Mouse (Mus musculus) limb, embryonic 11.5 days (tissue): ENCODE results near the gene Rala. TPM values are rescaled to one million over a fixed set of nuclear protein-coding genes. Genes with fewer than 3 reads are reported as not detected.

Source experiments
- ATAC-seq: fragments of 200-750 bp; cut with Nextera tagmentation; 2 replicates; pipeline ENCODE4 v1.8.0; 2017; ENCODE audit warnings: low read depth; ENCODE audit not compliant: insufficient number of reproducible peaks, low FRiP score, low TSS enrichment
- DNase-seq: peaks from one replicate; pipeline ENCODE4 v3.0.0-alpha.2; 2015; ENCODE audit warnings: low spot score
- H3K27ac ChIP-seq: fragments of 300-500 bp; sonication (generic); replicated peaks from 2 replicates; pipeline ENCODE4 v1.5.1; 2014; ENCODE audit warnings: low read depth, mild to moderate bottlenecking, low read length
- H3K27me3 ChIP-seq: fragments of 300-500 bp; sonication (generic); 2 replicates; pipeline ENCODE4 v1.6.1; 2014; ENCODE audit warnings: mild to moderate bottlenecking, low read length, mixed read lengths; ENCODE audit not compliant: control insufficient read depth, insufficient read depth
- H3K36me3 ChIP-seq: fragments of 300-500 bp; sonication (generic); 2 replicates; pipeline ENCODE4 v1.6.1; 2014; ENCODE audit warnings: mild to moderate bottlenecking, low read length, moderate library complexity, mixed read lengths; ENCODE audit not compliant: control insufficient read depth, insufficient read depth
- H3K4me1 ChIP-seq: fragments of 300-500 bp; sonication (generic); 2 replicates; pipeline ENCODE4 v1.6.1; 2014; ENCODE audit warnings: low read length, mixed read lengths; ENCODE audit not compliant: control insufficient read depth, insufficient read depth
- H3K4me2 ChIP-seq: fragments of 300-500 bp; sonication (generic); 2 replicates; pipeline ENCODE4 v1.6.1; 2014; ENCODE audit warnings: low read depth, mild to moderate bottlenecking, moderate library complexity; ENCODE audit not compliant: severe bottlenecking
- H3K4me3 ChIP-seq: fragments of 300-500 bp; sonication (generic); 2 replicates; pipeline ENCODE4 v1.5.1; 2014; ENCODE audit warnings: low read depth, low read length
- H3K9ac ChIP-seq: fragments of 300-500 bp; sonication (generic); 2 replicates; pipeline ENCODE4 v1.6.1; 2014; ENCODE audit warnings: mild to moderate bottlenecking, low read length
- H3K9me3 ChIP-seq: fragments of 300-500 bp; sonication (generic); 2 replicates; pipeline ENCODE4 v1.6.1; 2016; ENCODE audit warnings: low read length; ENCODE audit not compliant: control insufficient read depth
- WGBS: fragments of 180-500 bp; shearing (Covaris S2); extraction: QIAGEN DNeasy Blood & Tissue Kit; methylation state at CpG from one replicate; pipeline ENCODE4 v1.1.7; 2014; 5-methylcytosine and 5-hydroxymethylcytosine counted together
- polyA plus RNA-seq: library from polyadenylated mRNA; unstranded; fragments of >200 nt; fragmentation: Nextera tagmentation; extraction: Ambion mirVana; gene quantifications from 2 replicates; pipeline ENCODE4 v1.2.1, GENCODE M21; 2014

The Rala gene
- polyA plus RNA-seq, 1 experiment from 2014 or later, result 101 TPM

DNA sequence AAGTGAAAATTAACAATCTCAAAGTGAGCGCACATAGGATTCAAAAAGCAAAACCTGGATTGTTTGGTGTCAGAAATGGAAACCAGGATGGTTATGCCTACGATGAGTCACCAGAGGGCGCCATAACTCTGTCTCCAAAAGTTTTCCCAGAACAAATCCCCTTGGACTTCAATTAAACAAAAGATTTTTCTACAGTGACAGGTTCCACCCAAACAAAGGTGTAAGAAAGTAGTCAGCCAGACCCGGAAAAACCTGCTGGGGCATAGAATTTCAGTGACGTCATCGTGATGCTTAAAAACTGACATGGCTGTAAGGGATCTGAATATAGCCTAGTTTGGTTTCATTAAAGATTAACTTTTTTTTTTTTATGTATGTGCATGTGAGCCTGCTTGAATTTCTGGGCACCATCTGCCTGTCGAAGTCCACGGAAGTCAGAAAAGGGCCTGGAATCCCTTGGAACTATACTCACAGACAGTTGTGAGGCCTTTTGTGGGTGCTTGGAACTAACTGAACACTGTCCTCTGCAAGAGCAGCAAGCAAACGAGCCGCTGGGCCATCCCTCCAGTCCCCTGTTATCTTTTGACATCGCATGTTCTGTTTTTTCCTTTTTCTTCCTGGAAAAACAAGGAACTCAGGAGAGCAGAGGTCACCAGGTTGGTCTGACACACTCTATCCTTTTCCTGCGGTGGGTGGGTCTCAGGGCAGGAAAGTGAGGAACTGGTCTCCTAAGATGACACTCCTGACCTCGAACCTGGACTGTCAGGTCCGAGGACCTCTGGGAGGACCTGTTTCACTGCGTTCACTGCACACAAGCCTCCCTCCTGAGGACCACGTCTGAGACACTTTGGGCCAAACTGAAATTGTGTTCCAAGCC is 106.2 kb downstream of the Rala start:
- Histone ChIP-seq H3K27ac (no peak overlapping the region), H3K36me3 (no peaks in the 10 kb centered on the region), H3K4me2 (no peak overlapping the region), H3K9me3 (no peaks in the 10 kb centered on the region), H3K27me3 (no peaks in the 10 kb centered on the region), H3K4me1 (no peaks in the 10 kb centered on the region), H3K9ac (no peak overlapping the region), H3K4me3 (no peak overlapping the region)
- DNase-seq, result peak; percentile 64
- 47% methylated on average over 16 of the region's 16 CpGs for WGBS
- ATAC-seq, result peak; percentile 26; the same call in 1 of the 2 replicates

DNA sequence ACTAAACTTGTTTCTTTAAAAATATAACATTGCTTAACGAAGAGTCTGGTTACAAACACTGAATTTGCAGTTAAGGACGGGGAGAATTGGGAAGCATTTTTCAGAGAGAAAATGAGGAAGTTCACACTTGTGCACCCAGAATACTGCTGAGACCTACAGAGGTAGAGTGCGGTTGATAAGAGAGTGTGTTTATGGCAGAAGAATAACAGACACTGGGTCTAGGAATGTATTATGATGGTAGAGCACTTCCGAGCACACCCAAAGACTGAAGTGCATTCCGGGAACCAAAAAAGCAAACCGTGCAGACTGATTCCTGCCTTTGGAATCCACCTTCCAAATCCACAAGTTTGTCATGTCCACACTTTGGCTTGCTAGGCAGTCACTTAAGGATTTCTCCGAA is 107.2 kb downstream of the Rala start:
- Histone ChIP-seq H3K4me1 (no peaks in the 10 kb centered on the region), H3K9me3 (no peaks in the 10 kb centered on the region), H3K27ac (no peak overlapping the region), H3K4me2 (no peak overlapping the region), H3K27me3 (no peaks in the 10 kb centered on the region), H3K4me3 (no peak overlapping the region), H3K9ac (no peak overlapping the region), H3K36me3 (no peaks in the 10 kb centered on the region)
- DNase-seq (no peak), ATAC-seq (no peak)
- WGBS, result 86% methylated on average over 7 of the region's 7 CpGs

DNA sequence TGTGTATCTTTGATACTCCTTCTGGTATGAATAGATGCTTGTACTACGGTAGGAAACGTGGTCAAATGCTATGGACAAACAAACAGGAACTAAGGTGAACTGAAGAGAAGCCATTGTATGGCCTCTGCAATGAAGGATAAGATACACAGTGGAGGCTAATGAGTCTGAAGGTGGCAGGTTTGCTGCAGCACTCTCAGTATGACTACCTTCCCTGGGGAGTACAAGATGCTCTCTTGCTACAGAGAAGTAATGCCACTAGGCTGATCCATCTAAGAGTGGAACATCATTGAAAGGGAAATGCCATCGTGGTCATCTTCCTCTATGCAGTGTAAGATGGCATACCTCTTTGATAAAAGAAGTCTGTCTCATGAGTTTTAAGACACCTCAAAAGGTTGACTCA is 111.1 kb downstream of the Rala start:
- Histone ChIP-seq H3K27me3 (no peaks in the 10 kb centered on the region), H3K4me1 (no peaks in the 10 kb centered on the region), H3K4me2 (no peak overlapping the region), H3K27ac (no peak overlapping the region), H3K9ac (no peak overlapping the region), H3K4me3 (no peak overlapping the region), H3K36me3 (no peaks in the 10 kb centered on the region), H3K9me3 (no peaks in the 10 kb centered on the region)
- ATAC-seq (no peak), DNase-seq (no peak)
- 71% methylated on average over 3 of the region's 3 CpGs for WGBS

Other genes starting within 250 kb of the Rala start
- 46.7 and 56.5 TPM in 2 replicates for gene Mplkip, start 249.0 kb downstream of the Rala start, polyA plus RNA-seq
- gene Sugct, start 248.7 kb downstream of the Rala start, polyA plus RNA-seq, result 2.4 and 3.9 TPM in 2 replicates
- 18.1 and 20.4 TPM in 2 replicates for gene Cdk13, start 139.1 kb downstream of the Rala start, polyA plus RNA-seq
- 75.2 and 80.2 TPM in 2 replicates for gene Yae1d1, start 49.1 kb upstream of the Rala start, polyA plus RNA-seq